Mouse (Mus musculus): ENCODE measurements at regions not wholly inside any gene's neighbourhood (a gene's known extent, or its start where the extent isn't known, plus 50 kb on each side); places are given as distances from the start of the nearest gene placed in this dataset.

GRCm38 (mm10) chr17:79282771-79283170, 72.1 kb downstream of the Cdc42ep3 start:
- no peak for DNase-seq

GRCm38 (mm10) chr17:79273551-79273950, 81.3 kb downstream of the Cdc42ep3 start:
- no peak for DNase-seq

- DNase-seq: no peak
Observed at GRCm38 (mm10) chr17:79259691-79260090, 95.2 kb downstream of the Cdc42ep3 start.

- no peak for DNase-seq
Observed at GRCm38 (mm10) chr17:79246962-79247902, 107.7 kb downstream of the Cdc42ep3 start.

DNA sequence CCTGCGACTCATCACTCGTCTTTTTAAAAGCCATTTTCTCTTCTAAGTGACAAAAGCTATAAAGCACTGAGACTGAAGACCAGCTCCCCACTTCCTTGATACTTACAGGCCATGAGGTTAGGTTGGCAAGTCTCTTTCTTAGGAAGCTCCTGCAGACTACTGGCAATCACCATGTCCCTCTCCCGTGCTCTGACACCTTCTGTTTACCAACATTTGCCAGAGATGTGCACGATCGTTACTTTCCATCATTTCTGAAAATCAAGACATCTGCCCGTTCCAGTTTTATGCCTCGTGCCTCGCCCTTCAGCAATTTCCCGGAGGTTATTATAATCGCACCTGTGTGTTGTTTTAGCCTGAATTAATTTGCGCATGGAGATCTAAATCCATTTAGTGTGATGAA, 110.8 kb downstream of the Cdc42ep3 start:
- DNase-seq: no peak

- DNase-seq: no peak
Observed at GRCm38 (mm10) chr17:79243426-79243825, 111.5 kb downstream of the Cdc42ep3 start.

DNA sequence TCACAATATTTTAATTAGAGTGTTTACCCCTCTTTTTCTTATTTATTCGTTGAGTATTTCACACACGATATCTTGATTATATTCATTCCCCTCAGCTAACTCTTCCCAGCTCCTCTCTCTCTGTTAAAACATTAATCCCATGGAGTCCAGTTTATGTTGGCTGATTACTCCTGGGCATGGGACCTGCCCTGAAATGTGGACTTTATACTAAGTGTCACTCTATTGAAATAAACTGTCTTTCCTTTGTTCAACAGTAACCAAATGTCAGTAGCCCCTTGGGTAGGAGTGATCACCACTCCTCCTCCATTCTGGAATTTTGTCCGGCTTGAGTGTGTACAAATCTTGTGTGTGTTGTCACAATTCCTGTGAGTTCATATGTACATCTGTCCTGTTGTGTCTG, 113.4 kb downstream of the Cdc42ep3 start:
- no peak for DNase-seq

DNA sequence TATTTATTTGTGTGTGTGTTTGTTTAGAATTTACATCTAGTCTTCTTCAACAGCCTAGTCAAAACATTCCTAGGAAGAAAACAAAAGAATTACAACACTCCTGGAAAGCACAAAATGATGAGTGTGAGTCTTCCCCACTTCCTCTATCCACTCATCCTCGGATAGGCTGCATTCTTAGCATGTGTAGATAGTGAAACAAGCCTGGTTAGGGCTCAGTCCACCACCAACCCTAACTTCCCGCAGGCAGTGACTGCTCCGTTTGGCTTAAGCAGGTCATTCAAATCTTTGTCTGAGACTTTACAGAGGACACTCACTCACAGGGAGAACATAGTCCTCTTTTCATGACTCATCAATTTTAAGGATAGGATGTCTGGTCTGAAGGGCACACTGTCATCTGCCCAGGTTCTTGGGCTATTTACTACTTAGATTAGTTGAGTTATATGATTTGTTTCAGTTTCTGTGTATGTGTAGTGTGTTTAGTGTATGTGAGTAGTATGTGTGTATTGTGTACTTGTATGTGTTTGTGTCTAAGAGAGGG, 118.6 kb downstream of the Cdc42ep3 start:
- no peak for DNase-seq

- peak; percentile 51 for DNase-seq
Observed at GRCm38 (mm10) chr17:79230653-79231489, 124.0 kb downstream of the Cdc42ep3 start.

DNA sequence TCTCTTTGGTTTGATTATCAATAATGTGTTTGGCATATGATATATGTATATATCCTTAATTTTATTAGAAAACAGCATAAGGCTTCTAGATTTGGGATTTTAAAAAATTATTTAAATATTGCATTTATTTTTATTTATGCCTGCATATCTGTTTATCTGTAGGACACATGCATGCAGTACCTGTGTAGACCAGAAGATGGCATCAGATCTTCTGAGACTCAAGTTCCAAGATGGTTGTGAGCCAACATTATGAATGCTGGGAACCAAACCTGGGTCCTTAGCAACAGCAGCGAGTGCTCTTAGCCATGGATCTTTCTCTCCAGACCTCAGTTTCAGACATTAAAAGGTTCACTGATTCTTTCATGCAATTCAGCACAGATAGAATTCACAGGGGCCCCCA, 148.3 kb downstream of the Cdc42ep3 start:
- DNase-seq: no peak

DNA sequence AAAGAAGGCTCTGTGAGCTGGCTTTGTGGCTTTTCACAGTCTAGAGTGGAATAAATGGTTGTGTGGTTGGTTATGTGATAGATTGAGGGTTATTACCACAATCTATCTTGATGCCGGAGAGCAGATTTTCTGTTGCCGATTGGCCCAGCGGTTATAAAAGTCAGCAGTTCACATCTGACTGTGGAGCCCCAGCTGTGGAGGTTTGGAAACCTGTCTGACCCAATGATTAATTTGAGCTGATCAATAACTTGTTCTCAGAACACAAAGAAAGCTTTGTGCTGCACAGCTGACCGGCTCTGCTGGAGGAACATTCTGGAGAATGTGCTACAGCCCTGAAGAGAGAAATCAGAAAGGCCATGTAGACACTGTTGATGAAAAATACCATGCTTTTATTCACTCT, 148.8 kb downstream of the Cdc42ep3 start:
- no peak for DNase-seq

GRCm38 (mm10) chr17:79199814-79200491, 148.2 kb downstream of the Qpct start:
- no peak for DNase-seq

DNA sequence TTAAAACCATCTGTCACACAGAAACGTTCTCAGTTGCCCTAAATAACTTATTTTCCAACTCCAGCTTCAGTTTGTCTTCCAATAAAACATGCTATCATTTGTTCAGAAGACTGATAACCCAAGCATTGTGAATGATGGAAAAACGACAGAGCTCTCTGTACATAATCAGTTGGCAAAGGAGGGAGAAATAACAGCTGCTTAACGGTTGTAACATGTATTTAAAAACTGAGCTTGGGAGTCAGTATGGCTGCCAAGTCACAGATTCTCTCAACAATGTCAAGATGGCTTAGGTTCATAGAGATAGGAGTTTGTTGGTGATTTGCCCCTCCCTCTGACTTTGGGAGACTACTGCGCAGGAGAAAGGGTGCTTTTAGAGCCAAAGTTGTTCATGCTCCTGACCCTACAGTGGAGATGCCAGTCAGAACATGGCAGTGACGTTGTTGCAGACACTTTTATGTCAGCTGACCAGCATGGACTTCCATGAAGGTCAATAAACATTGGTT, 140.2 kb downstream of the Qpct start:
- DNase-seq: no peak

GRCm38 (mm10) chr17:79188282-79188681, 136.6 kb downstream of the Qpct start:
- no peak for DNase-seq

DNA sequence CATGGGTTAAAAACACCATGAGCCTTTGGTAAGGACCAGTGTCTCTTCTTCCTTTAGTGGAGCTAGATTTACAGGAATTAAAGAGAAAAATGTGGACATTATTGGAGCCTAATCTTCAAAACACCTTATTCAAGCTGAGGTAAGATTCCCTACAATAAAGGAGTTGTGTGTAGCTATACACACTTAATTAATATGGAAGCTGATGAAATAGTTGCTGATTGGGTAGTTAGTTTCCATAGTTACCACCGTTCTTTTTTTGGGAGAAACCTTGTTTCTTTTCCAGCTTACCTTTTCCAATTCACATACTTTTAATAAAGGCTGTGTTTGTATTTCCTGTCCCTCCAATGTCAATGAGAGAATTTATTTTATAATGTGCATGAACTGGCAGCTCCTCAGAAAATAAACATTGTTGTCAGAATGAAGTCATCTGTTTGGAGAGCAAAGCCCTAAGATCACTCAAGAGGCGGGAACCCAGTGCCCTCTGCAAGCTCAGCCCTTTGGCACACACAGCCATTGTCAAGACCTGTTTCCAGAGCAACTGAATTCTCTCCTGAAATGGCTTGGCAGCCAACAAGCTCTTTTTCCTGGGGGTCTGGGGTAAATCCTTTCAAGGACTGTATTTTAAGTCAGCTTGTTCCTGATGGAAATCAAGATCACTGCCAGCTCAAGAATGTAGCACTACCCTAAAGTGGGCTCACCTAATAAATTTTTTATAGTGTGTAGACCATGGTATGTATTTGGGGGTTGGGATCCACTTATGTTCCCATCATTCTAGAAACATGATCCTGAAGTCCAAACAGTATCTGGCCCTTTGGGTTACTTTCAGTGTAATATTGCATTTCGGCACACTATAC, 128.8 kb downstream of the Qpct start:
- DNase-seq: no peak

DNA sequence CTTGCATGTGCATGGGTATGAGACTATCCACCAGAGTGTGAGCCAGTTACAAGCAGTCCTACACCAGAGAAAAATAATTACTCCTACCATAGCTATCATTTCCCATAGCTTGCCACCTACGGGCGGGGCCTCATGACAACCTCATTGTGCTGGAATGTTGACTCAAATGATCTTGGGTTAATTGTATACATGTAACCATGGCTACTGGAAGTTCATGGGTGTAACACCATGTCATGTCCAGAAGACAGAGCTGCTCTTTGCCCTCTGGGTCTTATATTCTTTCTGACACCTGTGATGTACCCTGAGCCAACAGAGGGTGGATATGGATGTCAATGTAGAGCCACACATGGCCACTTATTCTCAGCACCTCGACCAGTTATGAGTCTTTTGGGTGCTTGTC, 125.6 kb downstream of the Qpct start:
- no peak for DNase-seq

DNA sequence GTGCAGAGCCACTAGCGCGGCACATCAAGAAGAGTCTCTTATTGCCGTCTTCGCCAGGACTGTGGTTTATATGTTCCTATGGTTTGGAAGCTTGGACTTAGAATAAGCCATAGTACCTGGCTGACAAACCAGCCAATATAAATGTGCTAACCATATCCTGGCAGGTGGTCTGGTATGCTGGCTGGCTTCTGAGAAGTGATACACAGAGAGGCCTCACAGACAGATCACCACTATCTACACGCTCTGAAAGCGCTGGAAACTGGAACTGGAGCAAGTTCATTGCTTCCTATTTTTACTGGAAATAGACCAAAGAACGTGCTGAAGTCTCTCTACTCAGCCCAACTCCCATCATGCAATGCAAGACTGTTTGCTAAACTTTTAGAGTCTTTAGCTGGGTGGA, 124.7 kb downstream of the Qpct start:
- DNase-seq: no peak

DNA sequence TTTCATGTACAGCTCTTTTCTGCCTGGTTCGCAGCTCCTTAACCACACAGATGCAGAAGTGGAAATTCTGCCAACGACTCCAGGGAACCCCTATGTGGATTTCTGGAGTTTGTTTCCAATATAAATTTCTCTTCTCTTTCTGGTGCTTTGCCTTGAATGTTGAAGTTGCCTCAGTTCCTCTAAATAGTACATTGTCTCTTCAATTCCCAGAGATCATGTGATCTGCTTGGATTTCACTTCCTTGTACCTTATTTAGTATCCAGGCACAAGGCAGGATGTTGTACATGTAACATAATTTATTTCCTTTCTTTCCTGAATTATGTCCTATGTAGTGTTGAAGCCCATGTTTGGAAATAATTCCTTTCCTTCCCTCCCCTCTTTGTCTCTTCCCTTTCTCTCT, 123.7 kb downstream of the Qpct start:
- DNase-seq: no peak

DNA sequence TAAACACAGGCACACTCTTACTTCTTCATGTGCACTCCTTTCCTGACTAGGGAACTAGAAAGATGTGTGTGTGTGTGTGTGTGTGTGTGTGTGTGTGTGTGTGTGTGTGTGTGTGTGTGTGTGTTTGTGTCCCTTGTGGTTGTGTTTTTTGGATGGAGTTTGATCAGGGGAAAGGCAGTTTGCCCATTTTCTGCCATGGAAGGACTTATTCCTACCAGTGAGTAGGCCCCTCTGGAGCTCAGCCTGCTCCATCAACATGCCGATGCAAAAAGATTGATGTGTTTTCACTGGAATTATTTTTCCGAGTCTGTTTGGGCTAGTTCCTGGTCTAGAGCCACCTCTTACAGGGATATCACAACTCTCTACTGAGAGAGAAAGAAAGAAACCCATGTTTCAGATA, 120.6 kb downstream of the Qpct start:
- no peak for DNase-seq

DNA sequence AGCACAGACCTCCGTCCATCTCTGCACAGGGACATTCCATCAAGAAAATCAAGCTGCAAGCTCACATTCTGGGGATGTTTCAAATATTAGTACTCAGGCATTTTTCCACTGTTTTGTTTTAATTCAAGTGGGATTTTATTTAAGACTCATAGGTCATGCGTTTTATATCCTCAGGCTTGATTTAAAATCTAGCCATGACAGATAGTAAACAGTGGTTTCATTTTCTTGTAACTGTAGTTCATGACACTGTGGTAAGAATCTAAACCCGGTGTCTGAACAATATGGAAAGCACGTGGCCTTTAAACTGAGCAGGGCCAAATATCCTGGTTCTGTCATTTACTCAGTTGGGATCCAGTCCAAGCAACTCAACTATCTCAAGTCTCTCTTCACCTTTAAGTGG, 119.0 kb downstream of the Qpct start:
- DNase-seq: no peak

GRCm38 (mm10) chr17:79167198-79167597, 115.5 kb downstream of the Qpct start:
- DNase-seq: no peak
